Mouse (Mus musculus): ENCODE data around the gene Cdc14b. TPM values are rescaled to one million over a fixed set of nuclear protein-coding genes. Genes with fewer than 3 reads are reported as not detected.

Gene Cdc14b
- polyA plus RNA-seq, 1 experiment: 4.7 TPM

- TF ChIP-seq FOSL1 (IDR thresholded peaks at IDR 0.05; ENCODE audit: insufficient read depth, low read length, poor library complexity, severe bottlenecking): no peak
- TF ChIP-seq MYOD1 (IDR thresholded peaks at IDR 0.05; ENCODE audit: control insufficient read depth, insufficient read length, low read depth): no peak
- TF ChIP-seq MYOG (IDR thresholded peaks at IDR 0.05; ENCODE audit: control insufficient read depth, extremely low read depth, insufficient read length): no peak
- TF ChIP-seq CTCF (IDR thresholded peaks at IDR 0.05; ENCODE audit: control insufficient read depth, insufficient read depth, insufficient read length): no peak
- no peak for TF ChIP-seq MAX (IDR thresholded peaks at IDR 0.05)
- TF ChIP-seq CEBPB (IDR thresholded peaks at IDR 0.05; ENCODE audit: low read depth): no peak
- TF ChIP-seq USF1 (IDR thresholded peaks at IDR 0.05; ENCODE audit: low read depth): no peak
- Histone ChIP-seq H3ac (ENCODE audit: control insufficient read depth, insufficient read length, low read depth) (no peak overlapping the region), H3K79me3 (ENCODE audit: low read depth) (peaks cover 1% of the 10 kb centered on the region), H3K4me3 (ENCODE audit: insufficient read depth, poor library complexity, severe bottlenecking) (no peak overlapping the region), H3K79me2 (ENCODE audit: control insufficient read depth, insufficient read depth) (peaks cover 8% of the 10 kb centered on the region), H3K36me3 (ENCODE audit: control insufficient read depth, insufficient read depth) (peaks cover 6% of the 10 kb centered on the region), H3K27me3 (ENCODE audit: control insufficient read depth, insufficient read depth, insufficient read length) (no peaks in the 10 kb centered on the region)
Observed at GRCm38 (mm10) chr13:64310585-64310984, 35.5 kb upstream of the Cdc14b start.

GRCm38 (mm10) chr13:64309842-64310241, 34.8 kb upstream of the Cdc14b start:
- Histone ChIP-seq H3K27me3 (ENCODE audit: control insufficient read depth, insufficient read depth, insufficient read length) (no peaks in the 10 kb centered on the region), H3K79me2 (ENCODE audit: control insufficient read depth, insufficient read depth) (peaks cover 8% of the 10 kb centered on the region), H3ac (ENCODE audit: control insufficient read depth, insufficient read length, low read depth) (no peak overlapping the region), H3K36me3 (ENCODE audit: control insufficient read depth, insufficient read depth) (peaks cover 6% of the 10 kb centered on the region), H3K4me3 (ENCODE audit: insufficient read depth, poor library complexity, severe bottlenecking) (no peak overlapping the region), H3K79me3 (ENCODE audit: low read depth) (peaks cover 1% of the 10 kb centered on the region)
- TF ChIP-seq MYOD1 (IDR thresholded peaks at IDR 0.05; ENCODE audit: control insufficient read depth, insufficient read length, low read depth) (no peak), MAX (IDR thresholded peaks at IDR 0.05) (no peak), CEBPB (IDR thresholded peaks at IDR 0.05; ENCODE audit: low read depth) (no peak), MYOG (IDR thresholded peaks at IDR 0.05; ENCODE audit: control insufficient read depth, extremely low read depth, insufficient read length) (no peak)

DNA sequence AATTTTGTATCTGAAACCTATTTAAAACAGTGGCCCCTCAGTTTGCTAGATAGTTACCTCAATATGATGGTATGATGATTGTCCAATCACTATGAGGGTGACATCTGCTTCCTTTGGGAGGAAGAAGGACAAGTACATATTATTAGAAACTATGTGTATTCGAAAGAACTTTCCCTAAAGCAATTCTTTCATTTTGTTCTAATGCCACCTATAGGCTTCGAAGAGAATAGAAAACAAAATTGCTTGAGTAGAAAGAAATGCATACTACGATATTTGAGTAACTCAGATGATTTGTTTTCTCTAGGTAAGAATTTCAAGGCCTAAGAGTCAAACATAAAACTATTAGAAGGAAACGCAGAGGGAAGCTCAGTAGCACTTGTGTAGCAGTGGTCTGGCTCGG, 33.9 kb upstream of the Cdc14b start:
- H3K4me3 ChIP-seq (ENCODE audit: insufficient read depth, poor library complexity, severe bottlenecking): no peak overlapping the region
- peaks cover 8% of the 10 kb centered on the region for H3K79me2 ChIP-seq (ENCODE audit: control insufficient read depth, insufficient read depth)
- no peaks in the 10 kb centered on the region for H3K27me3 ChIP-seq (ENCODE audit: control insufficient read depth, insufficient read depth, insufficient read length)
- no peak for TF ChIP-seq MAX (IDR thresholded peaks at IDR 0.05)
- no peak for TF ChIP-seq CTCF (IDR thresholded peaks at IDR 0.05; ENCODE audit: control insufficient read depth, insufficient read depth, insufficient read length)
- no peak for TF ChIP-seq USF1 (IDR thresholded peaks at IDR 0.05; ENCODE audit: low read depth)
- no peak for TF ChIP-seq MYOG (IDR thresholded peaks at IDR 0.05; ENCODE audit: control insufficient read depth, extremely low read depth, insufficient read length)
- no peak for TF ChIP-seq MYOD1 (IDR thresholded peaks at IDR 0.05; ENCODE audit: control insufficient read depth, insufficient read length, low read depth)
- TF ChIP-seq CEBPB (IDR thresholded peaks at IDR 0.05; ENCODE audit: low read depth): no peak
- TF ChIP-seq FOSL1 (IDR thresholded peaks at IDR 0.05; ENCODE audit: insufficient read depth, low read length, poor library complexity, severe bottlenecking): no peak
- H3ac ChIP-seq (ENCODE audit: control insufficient read depth, insufficient read length, low read depth): no peak overlapping the region
- H3K79me3 ChIP-seq (ENCODE audit: low read depth): peaks cover 1% of the 10 kb centered on the region
- H3K36me3 ChIP-seq (ENCODE audit: control insufficient read depth, insufficient read depth): peaks cover 6% of the 10 kb centered on the region

DNA sequence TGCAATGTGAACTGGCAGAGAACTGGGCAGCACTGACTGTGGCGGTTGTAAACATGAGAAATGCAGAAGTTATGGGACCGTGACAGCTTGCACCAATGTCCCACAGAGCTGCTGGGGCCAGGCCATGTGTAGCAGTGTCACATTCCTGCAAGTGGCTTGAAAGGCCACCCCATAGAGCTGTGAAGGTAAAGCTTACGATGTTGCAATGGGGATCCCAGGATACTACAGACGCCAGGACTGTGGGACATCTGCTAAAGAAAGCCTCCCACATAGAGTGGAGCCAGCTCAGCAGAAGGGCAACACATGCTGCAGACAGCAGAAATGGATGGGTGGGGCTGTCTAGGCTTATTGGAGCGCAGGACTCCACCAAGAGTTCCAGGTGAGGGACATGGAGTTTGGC, 32.4 kb upstream of the Cdc14b start:
- H3K79me3 ChIP-seq (ENCODE audit: low read depth): peaks cover 1% of the 10 kb centered on the region
- H3K27me3 ChIP-seq (ENCODE audit: control insufficient read depth, insufficient read depth, insufficient read length): no peaks in the 10 kb centered on the region
- peaks cover 6% of the 10 kb centered on the region for H3K36me3 ChIP-seq (ENCODE audit: control insufficient read depth, insufficient read depth)
- H3K79me2 ChIP-seq (ENCODE audit: control insufficient read depth, insufficient read depth): peaks cover 8% of the 10 kb centered on the region
- no peak overlapping the region for H3ac ChIP-seq (ENCODE audit: control insufficient read depth, insufficient read length, low read depth)
- H3K4me3 ChIP-seq (ENCODE audit: insufficient read depth, poor library complexity, severe bottlenecking): no peak overlapping the region
- TF ChIP-seq CTCF (IDR thresholded peaks at IDR 0.05; ENCODE audit: control insufficient read depth, insufficient read depth, insufficient read length) (no peak), MYOD1 (IDR thresholded peaks at IDR 0.05; ENCODE audit: control insufficient read depth, insufficient read length, low read depth) (no peak), MYOG (IDR thresholded peaks at IDR 0.05; ENCODE audit: control insufficient read depth, extremely low read depth, insufficient read length) (no peak), CEBPB (IDR thresholded peaks at IDR 0.05; ENCODE audit: low read depth) (no peak), FOSL1 (IDR thresholded peaks at IDR 0.05; ENCODE audit: insufficient read depth, low read length, poor library complexity, severe bottlenecking) (no peak), USF1 (IDR thresholded peaks at IDR 0.05; ENCODE audit: low read depth) (no peak), MAX (IDR thresholded peaks at IDR 0.05) (no peak)

DNA sequence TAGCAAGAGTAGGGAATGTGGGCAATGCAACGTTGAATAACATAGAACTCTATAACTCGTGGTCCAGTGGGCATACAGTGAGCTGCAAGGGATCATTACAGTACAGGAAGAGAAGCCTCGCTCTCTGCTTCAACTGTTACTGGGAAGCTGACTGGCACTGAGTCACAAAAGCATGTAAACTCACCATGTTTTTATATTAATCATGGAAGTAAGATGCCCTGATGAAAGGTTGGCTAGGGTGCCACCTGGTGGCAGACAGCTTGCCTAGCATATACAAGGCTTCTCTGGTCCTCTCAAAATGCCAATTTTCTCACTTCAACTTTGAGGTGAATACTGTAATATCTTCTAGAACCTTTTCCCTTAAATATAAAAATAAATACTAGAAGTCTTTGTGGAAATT, 31.0 kb upstream of the Cdc14b start:
- Histone ChIP-seq H3ac (ENCODE audit: control insufficient read depth, insufficient read length, low read depth) (no peak overlapping the region), H3K4me3 (ENCODE audit: insufficient read depth, poor library complexity, severe bottlenecking) (no peak overlapping the region), H3K36me3 (ENCODE audit: control insufficient read depth, insufficient read depth) (peaks cover 6% of the 10 kb centered on the region), H3K79me3 (ENCODE audit: low read depth) (peaks cover 1% of the 10 kb centered on the region), H3K27me3 (ENCODE audit: control insufficient read depth, insufficient read depth, insufficient read length) (no peaks in the 10 kb centered on the region), H3K79me2 (ENCODE audit: control insufficient read depth, insufficient read depth) (peaks cover 8% of the 10 kb centered on the region)
- TF ChIP-seq CTCF (IDR thresholded peaks at IDR 0.05; ENCODE audit: control insufficient read depth, insufficient read depth, insufficient read length) (peak; percentile 52), USF1 (IDR thresholded peaks at IDR 0.05; ENCODE audit: low read depth) (no peak)

- H3K36me3 ChIP-seq (ENCODE audit: control insufficient read depth, insufficient read depth): peaks cover 4% of the 10 kb centered on the region
- H3ac ChIP-seq (ENCODE audit: control insufficient read depth, insufficient read length, low read depth): no peak overlapping the region
- H3K79me2 ChIP-seq (ENCODE audit: control insufficient read depth, insufficient read depth): no peaks in the 10 kb centered on the region
- H3K4me3 ChIP-seq (ENCODE audit: insufficient read depth, poor library complexity, severe bottlenecking): no peak overlapping the region
- H3K79me3 ChIP-seq (ENCODE audit: low read depth): no peaks in the 10 kb centered on the region
- H3K27me3 ChIP-seq (ENCODE audit: control insufficient read depth, insufficient read depth, insufficient read length): no peaks in the 10 kb centered on the region
- TF ChIP-seq MAX (IDR thresholded peaks at IDR 0.05): no peak
- no peak for TF ChIP-seq CEBPB (IDR thresholded peaks at IDR 0.05; ENCODE audit: low read depth)
- no peak for TF ChIP-seq MYOD1 (IDR thresholded peaks at IDR 0.05; ENCODE audit: control insufficient read depth, insufficient read length, low read depth)
- no peak for TF ChIP-seq USF1 (IDR thresholded peaks at IDR 0.05; ENCODE audit: low read depth)
- TF ChIP-seq MYOG (IDR thresholded peaks at IDR 0.05; ENCODE audit: control insufficient read depth, extremely low read depth, insufficient read length): no peak
- TF ChIP-seq FOSL1 (IDR thresholded peaks at IDR 0.05; ENCODE audit: insufficient read depth, low read length, poor library complexity, severe bottlenecking): no peak
Observed at GRCm38 (mm10) chr13:64299069-64299468, 24.0 kb upstream of the Cdc14b start.
